Mouse (Mus musculus): ENCODE measurements around the gene Gm49673. TPM values are rescaled to one million over a fixed set of nuclear protein-coding genes. Genes with fewer than 3 reads are reported as not detected.
"Not testable (repeated sequence)": the region's sequence is repeated elsewhere in the genome, so short reads cannot be mapped to it uniquely, and the experiment has no call there.

Gene Gm49673
- total RNA-seq, 2 experiments from 2014 or later = not detected

DNA sequence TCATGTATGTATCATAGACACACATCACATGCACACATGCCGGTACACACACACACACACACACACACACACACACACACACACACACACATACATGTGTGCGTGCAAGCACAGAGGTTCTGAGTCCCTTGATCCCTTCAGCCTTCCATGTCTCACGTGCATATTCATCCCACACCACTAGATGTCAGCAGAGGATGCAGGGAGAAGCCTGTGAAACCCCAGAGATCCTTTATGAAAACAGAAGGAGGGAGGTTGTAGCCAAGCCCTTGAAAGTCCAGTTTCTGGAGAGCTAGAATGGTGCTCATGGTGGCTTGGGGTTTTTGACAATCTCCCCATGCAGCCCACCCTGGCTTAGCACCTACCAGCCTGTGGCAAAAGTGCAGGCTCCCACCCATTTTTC, 96.3 kb downstream of the Gm49673 start:
- ATAC-seq (replicated peaks; ENCODE audit: low FRiP score, poor library complexity, severe bottlenecking) = 0 out of 2 replicates have a peak, but pooled peaks have one; percentile 45

DNA sequence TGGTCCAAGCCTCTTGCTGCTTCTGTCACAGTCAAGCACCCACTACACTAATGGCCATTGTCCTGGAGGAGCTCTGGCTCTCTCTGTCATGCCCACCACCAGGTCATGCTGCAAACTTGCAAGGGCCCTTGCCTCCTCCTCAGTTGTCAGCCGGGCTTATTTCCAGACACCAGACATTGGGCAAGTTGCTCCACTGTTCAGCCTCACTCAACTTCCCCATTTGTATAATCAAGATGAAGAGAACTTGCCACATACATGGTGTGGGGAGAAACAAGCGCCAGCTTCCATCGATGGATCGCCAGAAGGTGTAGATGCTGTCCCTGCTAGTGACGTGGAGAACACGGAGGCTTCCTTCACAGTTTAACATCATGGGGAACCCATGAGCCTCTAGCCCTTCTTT, 97.4 kb downstream of the Gm49673 start:
- not testable (repeated sequence) for ATAC-seq (replicated peaks; ENCODE audit: low FRiP score, poor library complexity, severe bottlenecking)

- peak; percentile 41; the same call in 1 of the 2 replicates for ATAC-seq (replicated peaks; ENCODE audit: low FRiP score, poor library complexity, severe bottlenecking)
Observed at GRCm38 (mm10) chr17:8046178-8046577, 101.4 kb downstream of the Gm49673 start.

DNA sequence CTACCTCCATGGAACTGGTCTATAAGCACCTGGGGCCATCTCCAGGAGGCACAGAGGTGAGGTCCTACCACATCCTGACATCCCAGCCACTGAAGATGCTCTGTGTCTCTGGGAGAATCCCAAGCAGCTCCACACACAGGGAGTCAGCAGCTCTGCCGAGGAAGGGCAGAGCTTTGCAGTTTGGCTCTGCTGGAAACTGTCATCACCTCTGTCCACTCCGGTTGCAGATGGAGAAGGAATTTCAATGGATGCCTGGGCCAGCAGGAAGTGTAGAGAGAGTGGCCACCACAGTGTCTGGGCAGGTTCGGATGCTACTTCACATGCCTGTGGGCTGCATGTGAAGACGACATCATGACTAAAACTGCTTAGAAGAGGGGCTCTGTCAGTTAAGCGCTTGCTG, 106.4 kb downstream of the Gm49673 start:
- not testable (repeated sequence) for ATAC-seq (replicated peaks; ENCODE audit: low FRiP score, poor library complexity, severe bottlenecking)

DNA sequence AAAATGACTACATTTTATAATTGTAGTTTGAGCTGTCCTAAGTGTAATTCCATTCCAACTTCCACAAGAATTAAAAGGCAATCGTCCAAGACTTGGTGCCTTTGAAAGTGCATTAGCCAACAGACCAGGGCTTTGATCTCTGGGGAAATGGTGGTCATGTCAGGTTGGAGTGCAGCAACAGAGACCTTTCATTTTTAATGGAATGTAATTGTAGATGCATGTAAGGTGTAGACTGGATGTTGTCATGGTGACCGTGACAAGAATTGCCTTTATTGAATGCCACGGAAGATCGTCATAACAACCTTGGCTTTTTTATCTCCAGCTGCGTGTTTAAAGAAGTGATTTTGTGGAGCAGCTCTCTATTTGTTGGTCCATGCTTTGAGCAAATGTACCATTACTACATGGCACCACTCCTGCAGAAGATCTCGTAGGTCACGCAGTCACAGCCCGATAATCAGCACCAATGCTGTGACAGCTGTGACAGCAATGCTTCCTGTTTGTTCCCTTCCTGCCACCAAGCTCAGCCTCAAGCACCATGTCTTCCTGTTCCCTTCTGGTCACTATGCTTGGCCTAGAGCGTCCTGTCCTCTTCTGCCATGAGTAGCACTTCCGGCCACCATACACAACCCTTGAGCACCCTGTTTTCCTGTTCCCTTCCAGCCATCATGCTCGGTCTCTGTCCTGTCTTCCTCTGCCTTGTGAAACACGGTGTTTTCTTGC, 107.5 kb downstream of the Gm49673 start:
- not testable (repeated sequence) for ATAC-seq (replicated peaks; ENCODE audit: low FRiP score, poor library complexity, severe bottlenecking)

DNA sequence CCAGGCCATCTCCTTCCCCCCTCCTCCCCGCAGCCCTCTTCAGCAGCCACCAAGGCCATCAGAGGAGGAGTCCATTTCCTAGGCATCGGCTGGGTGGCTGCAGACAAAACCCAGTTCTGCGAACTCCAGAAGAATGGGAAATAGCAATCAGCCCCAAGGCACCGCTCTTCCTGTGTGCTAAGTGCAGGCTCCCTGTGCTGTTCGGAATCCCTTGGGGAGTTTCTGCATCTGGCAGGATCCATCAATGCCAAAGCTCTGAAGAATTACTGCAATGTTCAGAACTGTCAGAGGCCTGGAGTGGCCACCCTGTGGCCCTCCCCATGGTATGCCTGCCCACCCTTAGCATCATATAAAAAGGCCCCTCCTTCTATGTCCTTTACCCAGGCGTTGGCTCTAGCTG, 110.6 kb downstream of the Gm49673 start:
- not testable (repeated sequence) for ATAC-seq (replicated peaks; ENCODE audit: low FRiP score, poor library complexity, severe bottlenecking)

Other genes starting within 250 kb of the Gm49673 start
- gene Tagap, start 221.8 kb downstream of the Gm49673 start, total RNA-seq (2015; ENCODE audit: low replicate concordance) = 6.5 and 11.9 TPM in 2 replicates
- gene Tagap, start 221.8 kb downstream of the Gm49673 start, total RNA-seq (2017; ENCODE audit: low replicate concordance) = 5.2 and 6.1 TPM in 2 replicates
- gene Rsph3a, start 202.2 kb downstream of the Gm49673 start, total RNA-seq (2015; ENCODE audit: low replicate concordance) = 12.5 and 19.4 TPM in 2 replicates
- 7.8 and 8.0 TPM in 2 replicates for gene Rsph3a, start 202.2 kb downstream of the Gm49673 start, total RNA-seq (2017; ENCODE audit: low replicate concordance)
- gene Rnaset2a, start 309 bp upstream of the Gm49673 start, total RNA-seq (2015; ENCODE audit: low replicate concordance) = 19.9 and 30.9 TPM in 2 replicates
- gene Rnaset2a, start 309 bp upstream of the Gm49673 start, total RNA-seq (2017; ENCODE audit: low replicate concordance) = 5.0 and 8.8 TPM in 2 replicates
- 6.7 and 7.9 TPM in 2 replicates for gene Fgfr1op, start 17.7 kb upstream of the Gm49673 start, total RNA-seq (2015; ENCODE audit: low replicate concordance)
- 5.4 and 6.3 TPM in 2 replicates for gene Fgfr1op, start 17.7 kb upstream of the Gm49673 start, total RNA-seq (2017; ENCODE audit: low replicate concordance)
- not detected in 2 replicates for gene Ccr6, start 88.3 kb upstream of the Gm49673 start, total RNA-seq (2015; ENCODE audit: low replicate concordance)
- gene Ccr6, start 88.3 kb upstream of the Gm49673 start, total RNA-seq (2017; ENCODE audit: low replicate concordance) = not detected in 2 replicates
- 46.5 and 65.0 TPM in 2 replicates for gene Mpc1, start 135.1 kb upstream of the Gm49673 start, total RNA-seq (2015; ENCODE audit: low replicate concordance)
- gene Mpc1, start 135.1 kb upstream of the Gm49673 start, total RNA-seq (2017; ENCODE audit: low replicate concordance) = 21.7 and 52.1 TPM in 2 replicates
- 94.7 and 111 TPM in 2 replicates for gene Sft2d1, start 163.3 kb upstream of the Gm49673 start, total RNA-seq (2015; ENCODE audit: low replicate concordance)
- gene Sft2d1, start 163.3 kb upstream of the Gm49673 start, total RNA-seq (2017; ENCODE audit: low replicate concordance) = 8.0 and 8.2 TPM in 2 replicates
- gene Prr18, start 189.7 kb upstream of the Gm49673 start, total RNA-seq (2015; ENCODE audit: low replicate concordance) = 0.42 TPM in 1 of 2 replicates, not detected in the other
- not detected in 2 replicates for gene Prr18, start 189.7 kb upstream of the Gm49673 start, total RNA-seq (2017; ENCODE audit: low replicate concordance)
- not detected in 2 replicates for gene T2, start 208.2 kb upstream of the Gm49673 start, total RNA-seq (2015; ENCODE audit: low replicate concordance)
- gene T2, start 208.2 kb upstream of the Gm49673 start, total RNA-seq (2017; ENCODE audit: low replicate concordance) = not detected in 2 replicates